Mouse (Mus musculus) adrenal gland, postnatal 25 days (tissue): ENCODE data around the gene Igflr1. TPM values are rescaled to one million over a fixed set of nuclear protein-coding genes. Genes with fewer than 3 reads are reported as not detected.

ENCODE experiments used
- DNase-seq: peaks from one replicate; pipeline ENCODE4 v3.0.0; 2021; ENCODE audit warnings: mixed read lengths
- total RNA-seq: library from RNA; stranded (reverse); gene quantifications from 2 replicates; pipeline ENCODE4 v1.2.3, GENCODE M21; 2021

The Igflr1 gene
- total RNA-seq, 1 experiment from 2014 or later, result 6.7 TPM

- no peak for DNase-seq
Observed at GRCm38 (mm10) chr7:30553810-30554584, 11.2 kb upstream of the Igflr1 start.

- no peak for DNase-seq
Observed at GRCm38 (mm10) chr7:30556894-30557536, 8.2 kb upstream of the Igflr1 start.

GRCm38 (mm10) chr7:30557901-30558514 is 7.2 kb upstream of the Igflr1 start:
- DNase-seq, result no peak

- no peak for DNase-seq
Observed at GRCm38 (mm10) chr7:30558656-30559442, 6.4 kb upstream of the Igflr1 start.

- DNase-seq, result peak; percentile 94
Observed at GRCm38 (mm10) chr7:30559443-30559954, 5.7 kb upstream of the Igflr1 start, which contains the start of gene Lin37. Gene Lin37 (minus strand): TSS chr7:30559838.

- DNase-seq, result no peak
Observed at GRCm38 (mm10) chr7:30560296-30560695, 4.9 kb upstream of the Igflr1 start.

- no peak for DNase-seq
Observed at GRCm38 (mm10) chr7:30562526-30563116, 2.6 kb upstream of the Igflr1 start.

GRCm38 (mm10) chr7:30563117-30563905 is 1.9 kb upstream of the Igflr1 start, which contains the start of the genes U2af1l4, Gm49396 and Psenen:
Gene U2af1l4 (plus strand): TSS chr7:30563301.
Gene Gm49396 (plus strand): TSS chr7:30563344.
Gene Psenen (minus strand): TSS chr7:30563627.
- DNase-seq, result peak; percentile 96

- no peak for DNase-seq
Observed at GRCm38 (mm10) chr7:30563906-30564280, 1.3 kb upstream of the Igflr1 start.

GRCm38 (mm10) chr7:30566033-30566432 is 806 bp downstream of the Igflr1 start:
- DNase-seq, result no peak

- DNase-seq, result no peak
Observed at GRCm38 (mm10) chr7:30567555-30567954, 2.3 kb downstream of the Igflr1 start.

- no peak for DNase-seq
Observed at GRCm38 (mm10) chr7:30572389-30572788, 7.2 kb downstream of the Igflr1 start.

- peak; percentile 52 for DNase-seq
Observed at GRCm38 (mm10) chr7:30572969-30573368, 7.7 kb downstream of the Igflr1 start.

- no peak for DNase-seq
Observed at GRCm38 (mm10) chr7:30579950-30580349, 14.7 kb downstream of the Igflr1 start.

- DNase-seq, result no peak
Observed at GRCm38 (mm10) chr7:30581547-30581946, 16.3 kb downstream of the Igflr1 start.

GRCm38 (mm10) chr7:30584339-30584738 is 19.1 kb downstream of the Igflr1 start:
- DNase-seq, result no peak

GRCm38 (mm10) chr7:30585170-30585569 is 19.9 kb downstream of the Igflr1 start:
- no peak for DNase-seq

GRCm38 (mm10) chr7:30586455-30587020 is 21.3 kb downstream of the Igflr1 start:
- DNase-seq, result no peak

- DNase-seq, result peak; percentile 47
Observed at GRCm38 (mm10) chr7:30587842-30588667, 22.8 kb downstream of the Igflr1 start.
